Mouse (Mus musculus) A20 (cell line): Measurements from ENCODE around the gene Dhodh.

Experiments
- DNase-seq: peaks from one replicate; pipeline ENCODE4 v3.0.0-alpha.2; 2011; ENCODE audit warnings: low read depth, low spot score

The Dhodh gene

DNA sequence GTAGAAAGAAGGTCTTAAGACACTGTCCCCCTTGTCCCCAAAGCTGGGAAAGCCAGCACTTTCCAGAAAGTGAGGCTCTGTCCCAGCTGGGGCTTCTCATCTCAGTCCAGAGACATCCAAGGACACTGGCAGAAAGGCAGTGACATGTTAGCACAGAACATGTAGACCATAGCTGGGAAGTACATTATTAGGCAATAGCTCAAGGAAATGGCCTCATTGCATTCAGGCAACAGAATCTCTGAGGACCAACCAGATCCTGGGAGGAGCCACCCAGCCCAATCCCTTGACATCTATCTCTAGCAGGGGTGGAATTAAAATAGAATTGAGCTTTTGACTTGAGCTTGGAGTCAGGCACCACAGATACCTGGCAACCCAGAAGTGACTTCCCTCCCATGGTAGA lies 22.8 kb downstream of the Dhodh start:
- no peak for DNase-seq

DNA sequence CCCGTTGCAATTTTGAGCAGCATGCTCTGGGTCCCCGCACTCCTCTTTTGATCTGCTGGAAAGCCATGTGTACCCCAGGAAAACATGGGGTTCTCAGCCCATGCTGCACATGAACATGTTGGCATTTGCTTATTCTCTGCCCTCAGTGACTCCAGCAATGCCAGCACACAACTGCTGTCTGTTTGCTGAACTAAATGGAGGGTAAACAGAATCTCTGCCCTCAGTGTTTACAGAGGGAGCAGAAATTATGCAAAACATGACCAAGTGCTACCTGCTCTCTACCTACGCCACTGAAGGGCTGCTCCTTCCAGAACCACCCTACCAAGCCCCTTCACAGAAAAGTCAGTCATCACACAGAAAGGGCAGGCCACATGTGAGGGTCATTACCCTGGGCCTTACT lies 23.6 kb downstream of the Dhodh start:
- DNase-seq, result no peak

DNA sequence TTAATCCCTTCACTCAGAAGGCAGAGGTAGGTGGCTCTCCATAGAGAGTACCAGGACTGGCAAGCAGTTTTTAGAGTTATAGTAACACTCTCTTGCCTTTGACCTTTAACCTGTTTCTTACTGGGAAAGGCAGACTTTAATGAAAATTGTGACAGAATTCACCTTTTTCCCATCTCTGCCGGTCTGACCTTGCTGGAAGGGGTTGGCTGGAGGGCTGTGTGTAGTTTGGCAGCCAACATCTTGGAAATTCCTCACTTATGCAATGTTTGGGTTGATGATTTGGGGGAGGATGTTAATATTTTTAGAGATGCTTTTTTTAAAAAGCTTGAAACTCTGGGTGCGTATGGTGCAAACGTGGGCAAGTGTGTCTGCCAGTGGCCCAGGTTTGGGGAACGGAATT lies 24.2 kb downstream of the Dhodh start:
- DNase-seq, result no peak

DNA sequence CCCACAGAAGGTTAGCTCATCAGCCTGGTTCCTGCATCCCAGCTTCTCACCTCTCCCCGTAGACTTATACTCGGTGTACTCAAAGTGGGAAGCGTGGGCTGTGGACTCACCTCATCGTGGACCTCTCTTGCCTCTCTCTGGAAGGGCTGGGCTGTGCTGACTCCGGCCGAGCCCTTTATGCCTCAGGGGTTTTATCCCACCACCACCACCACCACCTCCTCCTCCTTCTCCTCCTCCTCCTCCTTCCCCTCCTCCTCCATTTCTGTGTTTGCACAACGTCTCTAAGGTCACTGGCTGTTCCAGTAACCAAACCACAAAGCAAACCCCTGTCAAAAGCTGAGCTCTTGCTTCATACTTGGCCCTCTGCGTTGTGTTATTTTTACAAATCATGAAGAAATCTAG lies 29.6 kb downstream of the Dhodh start, which contains the start of gene Hp:
Gene Hp, minus strand, starts transcription at position 273 of the 402 bp plus-strand sequence.
- no peak for DNase-seq

DNA sequence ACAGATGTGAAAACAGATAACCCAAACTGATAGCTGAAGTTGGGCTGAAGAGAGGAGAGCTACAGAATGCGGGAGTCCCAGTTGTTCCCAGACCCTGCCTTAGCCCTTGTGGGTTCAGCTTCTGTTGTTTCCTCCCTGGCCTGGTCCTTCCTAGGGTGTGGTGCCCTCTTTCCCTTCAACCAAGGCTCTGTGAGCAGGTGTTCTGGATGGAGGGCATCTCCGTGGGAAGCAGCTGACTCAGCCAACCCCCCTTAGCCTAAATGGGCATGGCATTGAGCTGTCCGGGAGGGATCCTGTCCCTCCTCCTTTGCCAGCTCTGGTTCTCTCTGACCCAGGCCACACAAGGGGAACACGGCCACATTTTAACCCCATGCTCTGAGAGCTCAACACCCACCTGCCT lies 32.2 kb downstream of the Dhodh start:
- no peak for DNase-seq

DNA sequence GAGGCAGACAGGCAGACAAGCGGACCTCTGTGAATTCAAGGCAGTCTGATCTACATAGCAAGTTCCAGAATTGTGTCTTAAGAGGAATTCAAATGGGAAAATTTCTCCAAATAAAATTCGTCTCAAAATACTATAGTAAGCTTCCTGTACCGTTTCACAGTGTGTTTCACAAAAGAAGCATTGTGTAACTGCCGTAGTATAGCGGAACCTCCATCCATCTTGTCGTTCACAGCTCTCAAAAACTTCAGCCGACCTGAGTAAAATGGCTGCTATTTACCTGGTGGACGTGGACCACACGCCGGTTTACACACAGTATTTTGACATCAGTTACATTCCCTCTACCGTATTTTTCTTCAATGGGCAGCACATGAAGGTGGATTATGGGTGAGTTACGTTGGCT lies 37.3 kb downstream of the Dhodh start:
- DNase-seq, result no peak

DNA sequence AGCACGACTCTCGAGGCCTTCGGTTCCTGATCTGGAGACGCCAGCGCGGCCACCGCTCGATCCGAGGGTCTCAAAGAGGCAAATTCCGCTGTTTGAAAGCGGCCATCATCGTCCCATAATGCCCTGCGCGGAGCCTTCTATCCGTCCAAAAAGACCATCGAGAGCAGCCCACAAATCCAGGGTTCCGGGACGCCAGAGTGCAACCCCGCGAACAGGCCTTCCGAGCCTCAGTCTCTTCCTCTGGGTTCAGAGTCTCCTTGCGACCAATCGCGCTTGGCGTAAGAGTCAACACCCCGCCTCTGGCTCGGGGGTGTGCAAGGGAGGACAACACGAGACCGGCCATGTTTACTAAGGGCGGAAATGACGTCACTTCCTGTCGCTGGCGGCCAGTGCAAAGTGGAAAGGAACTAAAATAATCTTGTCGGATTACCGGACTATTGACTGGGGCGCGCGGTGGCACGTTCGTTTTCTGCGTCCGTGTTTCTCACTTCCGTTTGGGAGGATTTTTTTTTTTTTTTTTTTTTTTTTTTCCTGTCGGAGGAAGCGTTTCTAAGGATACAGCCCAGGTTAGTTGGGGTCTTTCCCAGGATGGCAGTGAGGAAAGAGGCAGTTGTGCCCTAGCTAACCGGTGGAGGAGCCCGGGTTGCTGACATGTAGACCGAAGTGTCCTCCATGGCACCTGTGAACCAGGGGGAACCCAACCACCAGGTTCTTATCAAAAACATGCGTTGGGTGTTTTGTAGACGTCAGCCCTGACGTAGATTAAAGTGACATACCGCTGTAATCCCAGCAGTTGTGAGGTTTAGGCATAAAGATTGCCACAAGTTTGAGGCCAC lies 42.8 kb downstream of the Dhodh start, which contains the start of the genes Dhx38 and Txnl4b:
Gene Dhx38, minus strand, starts transcription at position 364 of the 836 bp plus-strand sequence.
Gene Txnl4b, plus strand, starts transcription at position 395 of the 836 bp plus-strand sequence.
- DNase-seq, result peak; percentile 99

DNA sequence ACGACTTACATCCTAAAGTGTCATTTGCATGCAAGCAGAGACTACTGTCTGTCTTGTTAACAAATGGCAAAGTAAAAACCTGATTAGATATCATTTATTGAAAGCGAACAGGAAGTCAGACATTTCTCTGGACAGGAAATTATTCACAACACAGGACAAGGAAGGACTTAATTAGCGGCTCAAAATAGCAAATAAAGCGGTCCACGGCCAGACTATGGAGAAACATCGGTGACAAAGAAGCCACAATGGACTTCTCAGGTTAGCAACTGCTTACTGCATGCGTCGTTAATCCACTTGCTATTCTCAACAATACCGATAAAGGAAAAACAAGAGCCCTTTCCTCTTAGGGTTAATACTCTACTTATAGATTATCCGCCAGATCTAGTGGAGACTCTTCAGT lies 43.7 kb downstream of the Dhodh start:
- DNase-seq, result peak; percentile 47

DNA sequence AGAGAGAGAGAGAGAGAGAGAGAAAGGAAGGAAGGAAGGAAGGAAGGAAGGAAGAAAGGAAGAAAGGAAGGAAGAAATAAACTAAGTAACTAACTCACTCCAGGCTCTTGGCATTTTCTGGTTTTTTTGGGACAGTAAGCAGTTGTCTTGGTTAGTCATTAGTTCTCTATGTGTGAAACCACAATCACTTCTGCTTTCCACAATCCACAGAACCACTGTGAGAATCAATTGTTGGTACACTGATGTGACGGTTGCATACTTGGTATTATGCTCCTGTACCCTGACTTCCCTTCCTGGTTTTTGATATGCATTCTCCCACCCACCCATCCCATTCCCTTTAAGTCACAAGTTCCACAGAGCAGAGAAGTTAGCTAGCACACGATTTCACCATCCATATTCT lies 44.6 kb downstream of the Dhodh start:
- DNase-seq, result peak; percentile 34

DNA sequence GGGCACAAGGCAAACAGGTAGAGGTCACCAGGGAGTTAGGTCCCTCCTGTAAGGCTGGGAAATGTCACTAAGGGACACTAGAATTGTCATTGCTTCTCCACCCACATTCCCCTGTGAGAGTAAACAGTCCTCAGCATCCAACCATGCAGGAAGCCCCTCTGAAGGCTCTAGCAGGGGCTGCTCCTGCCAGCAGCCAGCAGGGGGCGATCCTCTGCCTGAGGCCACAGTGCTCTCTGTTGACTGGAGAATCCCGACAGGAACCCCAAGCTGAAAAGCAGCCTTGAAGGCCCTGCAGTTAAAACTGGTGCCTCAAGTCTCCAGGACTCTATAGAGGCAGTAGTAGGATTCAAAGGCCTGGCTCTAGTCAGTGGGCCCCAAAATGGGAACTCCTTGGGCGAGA lies 56.8 kb downstream of the Dhodh start:
- peak; percentile 23 for DNase-seq

DNA sequence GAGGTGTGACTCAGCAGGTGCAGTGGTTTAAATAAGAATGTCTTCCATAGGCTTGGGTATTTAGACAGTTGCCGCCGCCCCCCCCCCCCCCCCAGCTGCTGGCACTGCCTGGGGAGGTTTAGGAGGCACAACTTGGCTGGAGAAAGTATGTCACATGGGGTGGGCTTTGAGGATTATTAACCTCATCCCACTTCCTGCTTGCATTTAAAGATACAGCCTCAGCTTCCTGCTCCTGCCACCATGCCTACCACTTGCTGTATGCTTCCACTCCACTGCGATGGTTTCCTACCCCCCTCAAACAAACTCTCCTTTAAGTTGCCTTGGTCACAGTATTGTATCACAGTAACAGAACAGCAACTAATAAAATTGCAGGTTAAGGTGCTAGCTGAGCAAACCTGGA lies 64.4 kb downstream of the Dhodh start:
- DNase-seq, result no peak

DNA sequence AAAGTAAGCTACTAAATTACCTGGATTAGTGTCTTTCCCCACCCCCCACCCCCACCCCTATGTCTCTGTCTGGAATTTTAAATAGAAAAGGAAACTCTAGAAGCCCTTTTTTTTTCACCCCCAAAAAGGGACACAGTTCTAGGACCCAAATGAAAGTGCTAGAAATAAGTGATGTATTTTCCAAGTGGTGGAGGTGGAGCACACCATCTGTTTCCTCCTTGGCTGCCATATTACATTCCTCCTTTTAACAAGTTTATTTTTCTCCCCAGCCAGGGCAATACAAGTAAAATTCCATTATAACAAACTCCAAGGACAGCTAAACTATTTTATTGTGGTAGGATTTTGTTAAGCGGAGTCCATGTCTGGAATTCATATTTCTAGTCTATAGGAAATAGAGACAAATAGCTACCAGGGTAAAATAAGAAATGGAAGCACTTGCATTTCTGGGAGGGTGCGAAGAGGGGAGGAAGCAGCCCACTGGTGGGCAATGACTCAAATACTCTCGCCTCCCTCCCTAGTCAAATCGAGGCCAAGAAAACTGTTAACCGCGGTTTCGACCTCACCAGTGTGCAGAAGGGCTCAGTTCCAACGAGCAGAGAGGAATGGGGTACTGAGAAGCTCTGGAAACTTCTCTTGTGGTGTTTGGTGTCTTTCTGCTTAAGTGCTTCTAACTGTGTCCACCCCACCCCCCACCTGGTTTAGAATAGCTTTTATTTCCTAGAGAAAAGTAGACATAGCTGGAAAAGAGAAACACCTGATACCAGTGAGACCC lies 65.5 kb downstream of the Dhodh start:
- DNase-seq, result no peak

DNA sequence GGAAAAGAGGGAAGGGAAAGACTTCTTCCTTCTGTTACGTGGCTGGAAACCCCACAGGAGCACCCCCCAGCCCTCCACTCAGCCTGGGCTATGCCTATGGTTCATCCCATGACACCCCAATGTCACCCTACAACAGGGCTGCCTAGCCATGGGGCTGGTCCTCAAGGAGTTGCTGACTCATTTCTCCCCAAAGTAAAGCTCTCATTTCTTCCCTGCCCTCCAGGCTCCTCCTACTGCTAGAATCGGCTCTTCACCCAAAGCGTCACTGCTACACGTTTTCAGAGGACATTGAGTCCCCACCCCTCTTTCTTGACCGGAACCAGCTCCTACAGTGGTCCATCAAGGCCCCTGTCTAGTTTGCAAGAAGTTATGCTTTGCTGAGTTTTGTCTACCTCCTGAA lies 66.3 kb downstream of the Dhodh start:
- no peak for DNase-seq
